Mouse (Mus musculus) cerebellum, adult 2 months (tissue): Measurements from ENCODE around the gene Chrng.

Experiments
- CTCF ChIP-seq: fragments of 200-500 bp; IDR thresholded peaks from 2 replicates; pipeline ENCODE4 v1.5.1; 2011; ENCODE audit warnings: low read depth, mild to moderate bottlenecking, control low read depth, low read length, moderate library complexity, borderline replicate concordance; ENCODE audit not compliant: insufficient read depth
- POLR2A ChIP-seq: fragments of 200-500 bp; IDR thresholded peaks from 2 replicates; pipeline ENCODE4 v1.6.1; 2011; ENCODE audit warnings: low read length, control low read depth, borderline replicate concordance; ENCODE audit not compliant: insufficient read depth

GRCm38 (mm10) chr1:87245929-87246815 lies 41.7 kb downstream of the Chrng start:
- TF ChIP-seq CTCF (peak; percentile 94), POLR2A (no peak)
